Mouse (Mus musculus): ENCODE results near the gene Adk.

DNA sequence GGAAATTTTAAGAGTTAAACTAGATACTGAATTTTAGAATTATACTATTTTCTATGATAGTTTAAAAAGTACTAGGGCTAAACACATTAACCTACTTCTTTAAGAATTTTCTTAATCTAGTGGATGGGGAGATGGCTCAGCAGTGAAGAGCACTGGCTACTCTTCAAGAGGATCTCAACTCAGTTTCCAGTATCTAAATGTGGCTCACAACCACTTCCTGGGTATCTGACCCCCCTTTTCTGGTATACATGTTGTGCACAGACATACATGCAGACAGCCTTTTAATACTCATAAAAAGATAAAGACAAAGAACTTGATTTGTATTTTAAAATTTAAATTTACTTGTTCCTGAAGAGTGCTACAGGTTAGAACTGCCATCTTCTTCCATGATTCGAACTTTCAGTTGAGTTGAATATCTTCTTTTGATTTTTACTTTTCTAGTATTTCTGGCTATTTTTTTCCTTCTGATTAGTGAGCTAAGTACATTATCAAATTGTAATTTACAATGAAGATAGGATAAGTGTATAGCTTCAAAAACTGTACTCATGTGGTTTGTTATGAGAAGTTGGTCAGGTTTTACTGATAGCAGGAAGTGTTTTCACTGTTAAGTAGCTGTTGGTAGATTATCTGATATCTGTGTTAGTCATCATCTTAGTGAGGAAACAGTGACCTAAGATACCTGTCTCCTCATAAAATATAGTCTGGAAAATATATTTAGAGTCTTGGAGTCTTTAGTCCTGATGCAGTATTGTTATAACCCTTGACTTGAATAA lies 121.8 kb downstream of the Adk start:
- TF ChIP-seq CTCF (IDR thresholded peaks at IDR 0.05; ENCODE audit: extremely low read depth, insufficient read depth, insufficient read length, insufficient replicate concordance) (no peak), POLR2A (IDR thresholded peaks at IDR 0.05; ENCODE audit: low read depth, low read length) (no peak)

Data from spleen, adult 2 months (tissue).